Mouse (Mus musculus) liver, embryonic 14 days (tissue): Measurements from ENCODE around the gene Atg5. TPM values are rescaled to one million over a fixed set of nuclear protein-coding genes. Genes with fewer than 3 reads are reported as not detected.

Experiments
- polyA plus RNA-seq: library from polyadenylated mRNA; depleted of rRNA; stranded (reverse); fragments of >200 nt; gene quantifications from 2 replicates; pipeline ENCODE4 v1.2.3, GENCODE M21; 2012; rRNA removed

Atg5 gene
- polyA plus RNA-seq = 7.5 and 8.5 TPM in 2 replicates

DNA sequence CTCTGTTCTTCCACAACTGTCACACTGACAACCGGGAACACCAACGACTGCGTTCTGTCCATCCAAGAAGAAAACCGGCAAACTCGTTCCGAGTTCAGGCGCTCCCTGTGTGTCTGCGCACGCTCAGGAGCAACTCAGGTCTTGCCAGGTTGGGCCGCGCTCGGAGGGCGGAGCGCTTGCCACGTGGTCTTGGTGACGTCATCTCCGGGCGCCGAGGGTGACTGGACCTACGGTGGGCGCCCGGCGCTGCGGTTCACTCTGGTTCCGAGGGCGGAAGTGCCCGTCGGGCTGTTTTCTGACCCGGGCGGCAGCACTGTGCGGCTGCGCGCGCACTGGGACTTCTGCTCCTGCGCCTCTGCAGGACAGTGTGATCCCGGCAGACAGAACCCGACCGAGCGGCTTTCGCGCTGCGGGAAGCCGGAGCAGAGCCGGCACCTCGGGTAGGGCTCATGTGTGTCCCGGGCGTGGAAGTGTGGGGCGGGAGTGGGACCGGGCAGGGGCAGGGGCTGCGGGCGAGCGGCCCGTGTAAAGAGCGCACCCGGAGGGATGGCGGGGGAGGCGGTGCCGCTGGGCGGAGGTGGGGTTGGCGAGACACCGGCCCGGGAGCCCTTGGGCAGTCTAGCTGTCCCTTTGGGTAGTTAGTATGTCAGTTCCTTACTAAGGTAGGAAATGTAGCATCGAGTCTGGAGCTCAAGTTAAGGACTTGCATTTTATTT is at the start of gene Atg5:
Atg5 (plus strand) TSS at position 214 of the 716 bp plus-strand sequence.

Other genes starting within 250 kb of the Atg5 start
- 0.25 and 0.32 TPM in 2 replicates for gene Crybg1, start 119.5 kb upstream of the Atg5 start, polyA plus RNA-seq